Mouse (Mus musculus) intestine, postnatal 0 days (tissue): ENCODE results near the gene Piga. TPM values are rescaled to one million over a fixed set of nuclear protein-coding genes. Genes with fewer than 3 reads are reported as not detected.

ENCODE experiments used
- ATAC-seq: fragments of 200-750 bp; cut with Nextera tagmentation; 2 replicates; pipeline ENCODE4 v1.8.0; 2017; ENCODE audit warnings: mild to moderate bottlenecking, moderate TSS enrichment, moderate library complexity
- H3K27ac ChIP-seq: fragments of 300-500 bp; sonication (generic); 2 replicates; pipeline ENCODE4 v1.5.1; 2014; ENCODE audit warnings: mild to moderate bottlenecking, low read depth, low read length, moderate library complexity
- H3K27me3 ChIP-seq: fragments of 300-500 bp; sonication (generic); replicated peaks from 2 replicates; pipeline ENCODE4 v1.6.1; 2014; ENCODE audit warnings: low read length, mixed read lengths; ENCODE audit not compliant: control insufficient read depth, insufficient read depth
- H3K36me3 ChIP-seq: fragments of 300-500 bp; sonication (generic); 2 replicates; pipeline ENCODE4 v1.6.1; 2014; ENCODE audit warnings: mild to moderate bottlenecking, moderate library complexity; ENCODE audit not compliant: control insufficient read depth, insufficient read depth
- H3K4me1 ChIP-seq: fragments of 300-500 bp; sonication (generic); replicated peaks from 2 replicates; pipeline ENCODE4 v1.6.1; 2014; ENCODE audit warnings: antibody characterized with exemption, low read length, mixed read lengths; ENCODE audit not compliant: control insufficient read depth, insufficient read depth
- H3K4me2 ChIP-seq: fragments of 300-500 bp; sonication (generic); replicated peaks from 2 replicates; pipeline ENCODE4 v1.6.1; 2014; ENCODE audit warnings: low read depth, mild to moderate bottlenecking, moderate library complexity
- H3K4me3 ChIP-seq: fragments of 300-500 bp; sonication (generic); 2 replicates; pipeline ENCODE4 v1.5.1; 2014; ENCODE audit warnings: low read depth, low read length
- H3K9ac ChIP-seq: fragments of 300-500 bp; sonication (generic); 2 replicates; pipeline ENCODE4 v1.6.1; 2014; ENCODE audit warnings: mild to moderate bottlenecking, low read depth, low read length
- H3K9me3 ChIP-seq: fragments of 300-500 bp; sonication (generic); 2 replicates; pipeline ENCODE4 v1.6.1; 2016; ENCODE audit warnings: mixed run types; ENCODE audit not compliant: control insufficient read depth
- CTCF ChIP-seq: sonication (generic); IDR thresholded peaks from 2 replicates; pipeline ENCODE4 v1.5.1; 2016; ENCODE audit warnings: low read depth, mild to moderate bottlenecking, control low read depth, antibody characterized with exemption, moderate library complexity
- WGBS: fragments of 180-500 bp; shearing (Covaris S2); extraction: QIAGEN DNeasy Blood & Tissue Kit; methylation state at CpG from one replicate; pipeline ENCODE4 v1.1.7; 2014; 5-methylcytosine and 5-hydroxymethylcytosine counted together
- polyA plus RNA-seq: library from polyadenylated mRNA; unstranded; fragments of >200 nt; fragmentation: Nextera tagmentation; extraction: Ambion mirVana; gene quantifications from 2 replicates; pipeline ENCODE4 v1.2.1, GENCODE M21; 2015

Gene Piga
- polyA plus RNA-seq, 1 experiment from 2014 or later = 8.2 TPM

GRCm38 (mm10) chrX:164447682-164448071 lies 28.1 kb downstream of the Piga start:
- Histone ChIP-seq H3K27ac (no peak overlapping the region), H3K27me3 (no peaks in the 10 kb centered on the region), H3K9ac (no peak overlapping the region), H3K9me3 (no peaks in the 10 kb centered on the region), H3K36me3 (no peaks in the 10 kb centered on the region), H3K4me1 (no peaks in the 10 kb centered on the region), H3K4me2 (no peak overlapping the region), H3K4me3 (no peak overlapping the region)
- ATAC-seq = no peak
- 92% methylated on average over 2 of the region's 2 CpGs for WGBS
- TF ChIP-seq CTCF = no peak

DNA sequence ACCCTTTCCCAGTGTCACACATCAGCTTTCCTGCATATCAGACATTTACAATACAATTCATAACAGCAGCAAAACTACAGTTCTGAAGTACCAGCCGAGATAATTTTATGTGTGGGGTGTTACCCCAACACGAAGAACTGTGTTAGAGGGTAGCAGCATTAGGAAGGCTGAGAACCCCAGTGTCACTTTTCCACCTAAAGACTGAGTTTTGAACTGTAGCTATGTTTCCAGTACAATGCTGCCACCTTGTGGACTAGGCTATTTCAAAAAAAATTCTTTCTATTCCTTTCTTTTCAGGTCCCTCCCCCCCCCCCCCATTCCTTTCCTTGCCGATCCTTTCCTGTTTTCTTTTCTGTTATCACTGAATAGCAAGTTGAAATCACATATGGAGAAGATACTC lies 29.6 kb downstream of the Piga start:
- no peaks in the 10 kb centered on the region for H3K36me3 ChIP-seq
- no peaks in the 10 kb centered on the region for H3K4me1 ChIP-seq
- H3K4me2 ChIP-seq = no peak overlapping the region
- no peak overlapping the region for H3K9ac ChIP-seq
- no peak overlapping the region for H3K27ac ChIP-seq
- TF ChIP-seq CTCF = peak; percentile 66
- ATAC-seq = no peak
- H3K27me3 ChIP-seq = no peaks in the 10 kb centered on the region
- WGBS = 34% methylated on average over 3 of the region's 3 CpGs
- no peak overlapping the region for H3K4me3 ChIP-seq
- no peaks in the 10 kb centered on the region for H3K9me3 ChIP-seq

GRCm38 (mm10) chrX:164459205-164459878 lies 39.8 kb downstream of the Piga start:
- no peaks in the 10 kb centered on the region for H3K9me3 ChIP-seq
- H3K36me3 ChIP-seq = no peaks in the 10 kb centered on the region
- no peak overlapping the region for H3K4me3 ChIP-seq
- H3K27me3 ChIP-seq = no peaks in the 10 kb centered on the region
- no peak overlapping the region for H3K4me2 ChIP-seq
- WGBS = 57% methylated on average over 6 of the region's 6 CpGs
- H3K27ac ChIP-seq = no peak overlapping the region
- TF ChIP-seq CTCF = peak; percentile 36
- no peak for ATAC-seq
- H3K9ac ChIP-seq = no peak overlapping the region
- no peaks in the 10 kb centered on the region for H3K4me1 ChIP-seq

Other genes with a start within 250 kb of the Piga start
- gene Bmx, start 161.6 kb upstream of the Piga start, polyA plus RNA-seq = 0.67 and 0.76 TPM in 2 replicates
- 5.7 and 6.1 TPM in 2 replicates for gene Pir, start 150.4 kb upstream of the Piga start, polyA plus RNA-seq
- gene Vegfd, start 46.4 kb upstream of the Piga start, polyA plus RNA-seq = 1.2 and 1.6 TPM in 2 replicates
- 8.8 and 9.9 TPM in 2 replicates for gene Asb11, start 17.2 kb downstream of the Piga start, polyA plus RNA-seq
- gene Asb9, start 86.5 kb downstream of the Piga start, polyA plus RNA-seq = not detected in 2 replicates